Mouse (Mus musculus) lung, postnatal 0 days (tissue): Measurements from ENCODE around the gene Dab2ip.

Source experiments
- CTCF ChIP-seq: IDR thresholded peaks from 2 replicates; pipeline ENCODE4 v1.5.1; 2016; ENCODE audit warnings: antibody characterized with exemption, mild to moderate bottlenecking
- EP300 ChIP-seq: IDR thresholded peaks from 2 replicates; pipeline ENCODE4 v1.6.1; 2016; ENCODE audit warnings: antibody characterized with exemption, mild to moderate bottlenecking, control low read depth

- TF ChIP-seq EP300 (no peak), CTCF (no peak)
These were observed 202.3 kb downstream of the Dab2ip start for GRCm38 (mm10) chr2:35760352-35760751.
